Mouse (Mus musculus) heart, adult 8-10 months (tissue): ENCODE measurements around the gene Scaf4. TPM values are rescaled to one million over a fixed set of nuclear protein-coding genes. Genes with fewer than 3 reads are reported as not detected.
"Not testable (repeated sequence)": the region's sequence is repeated elsewhere in the genome, so short reads cannot be mapped to it uniquely, and the experiment has no call there.

Experiments
- DNase-seq: peaks from one replicate; pipeline ENCODE4 v3.0.0; 2022; ENCODE audit warnings: low spot score
- total RNA-seq, 4 experiments: library from RNA; stranded (reverse); gene quantifications; 2 replicates each; pipeline ENCODE4 v1.2.4; 2022

Gene Scaf4
- total RNA-seq, 4 experiments from 2014 or later, result 19.3 to 23.8 (median 20.7) TPM

DNA sequence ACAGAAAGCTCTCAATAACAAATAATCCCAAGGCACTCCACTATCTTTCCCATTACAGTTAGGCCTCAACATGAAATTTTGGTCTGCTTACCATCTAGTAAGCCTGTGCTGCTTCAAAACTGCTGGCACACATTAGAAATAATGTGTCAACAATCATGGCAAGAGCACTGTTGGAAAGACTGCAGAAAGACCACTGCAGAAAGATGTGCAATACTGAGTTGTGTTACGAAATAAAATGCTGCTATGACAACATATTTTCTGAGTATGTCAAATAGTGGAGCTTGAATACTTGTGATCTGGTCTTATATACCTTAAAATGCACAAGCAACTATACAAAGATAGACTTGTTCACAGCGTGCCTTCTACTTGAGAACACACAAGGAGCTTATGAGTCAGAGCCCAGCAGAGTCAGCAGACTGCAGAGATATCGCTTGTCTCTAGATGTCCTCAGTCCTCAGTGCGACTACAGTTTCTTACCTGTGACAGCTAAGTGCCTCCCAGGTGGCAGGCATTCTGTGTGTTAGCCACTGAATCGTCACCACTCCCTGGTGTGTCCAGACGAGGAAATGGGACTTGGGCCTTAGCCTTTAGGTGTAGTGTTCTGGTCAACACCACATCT is 45.1 kb downstream of the Scaf4 start:
- no peak for DNase-seq

DNA sequence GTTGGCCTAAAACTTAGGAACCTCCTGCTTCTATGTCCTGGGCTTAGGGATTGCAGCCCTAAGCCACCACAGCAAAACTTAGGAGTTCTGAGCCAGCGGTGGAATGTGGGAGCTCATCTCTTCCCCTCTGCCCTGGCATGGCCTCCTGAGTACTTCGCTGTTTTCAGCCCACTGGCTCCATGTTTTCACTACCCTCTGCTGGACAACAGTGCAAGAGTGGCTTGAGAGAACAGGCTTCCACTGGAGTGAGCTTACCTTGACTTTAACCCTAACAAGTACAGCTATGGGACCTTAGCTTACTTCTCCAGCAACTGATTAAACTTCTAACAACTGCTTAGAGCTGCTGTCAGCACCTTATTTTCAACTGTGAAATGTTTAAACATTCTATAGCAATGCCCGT is 49.1 kb downstream of the Scaf4 start:
- no peak for DNase-seq

DNA sequence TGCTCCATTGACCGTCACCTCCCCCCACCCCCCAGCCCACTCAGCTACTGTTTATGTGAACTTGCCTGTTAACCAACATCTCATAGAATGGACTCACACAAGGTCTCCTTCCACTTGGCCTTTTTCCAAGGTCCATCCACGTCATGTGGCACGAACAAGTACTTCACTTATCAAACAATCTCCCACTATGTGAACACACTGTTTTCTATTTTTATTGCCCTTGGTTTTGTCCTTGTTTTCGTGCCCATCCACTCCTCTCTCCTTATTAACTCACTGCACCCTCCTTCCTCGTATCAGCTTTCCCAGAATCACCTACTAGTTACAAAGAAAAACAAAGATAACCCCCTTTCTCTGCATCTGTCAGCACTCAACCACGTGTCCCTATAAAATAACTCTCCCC is 49.7 kb downstream of the Scaf4 start:
- DNase-seq, result no peak

DNA sequence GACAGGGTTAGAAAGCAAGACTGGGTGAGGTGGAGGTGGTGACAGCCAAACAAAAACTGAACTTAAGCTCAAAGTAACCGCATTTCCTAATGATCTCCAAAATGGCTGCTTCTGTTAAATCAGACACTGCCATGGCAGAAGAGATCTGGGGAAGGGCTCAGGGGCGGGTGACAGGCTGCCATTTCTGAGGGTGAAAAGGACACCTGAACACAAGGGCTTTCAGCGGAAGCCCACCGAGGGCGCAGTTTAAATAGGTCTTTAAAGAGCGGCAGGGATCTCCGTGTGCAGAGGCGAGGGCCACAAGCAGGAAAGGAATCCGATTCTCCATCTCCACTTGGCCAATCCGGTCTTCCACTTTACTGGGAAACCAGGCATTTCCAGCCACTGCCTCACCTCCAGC is 50.6 kb downstream of the Scaf4 start:
- no peak for DNase-seq

DNA sequence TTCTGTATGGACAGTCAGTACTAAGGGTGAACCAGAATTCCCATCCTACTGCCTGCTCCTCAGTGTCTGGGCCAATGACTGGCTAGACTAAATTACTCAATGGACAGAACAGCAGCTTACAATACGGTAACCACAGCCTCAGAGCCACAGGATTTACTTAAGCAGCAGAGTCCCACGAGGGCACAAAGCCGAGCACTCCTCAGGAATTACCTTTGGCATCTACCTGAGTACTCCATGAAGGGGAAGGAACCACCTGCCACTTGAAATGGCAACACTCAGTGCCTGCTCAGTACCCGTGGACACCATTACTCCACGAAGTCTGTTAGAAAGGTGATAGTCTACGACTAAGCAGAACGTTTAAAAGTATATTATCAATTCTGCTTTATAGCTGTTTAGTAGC is 53.0 kb downstream of the Scaf4 start:
- DNase-seq, result no peak

DNA sequence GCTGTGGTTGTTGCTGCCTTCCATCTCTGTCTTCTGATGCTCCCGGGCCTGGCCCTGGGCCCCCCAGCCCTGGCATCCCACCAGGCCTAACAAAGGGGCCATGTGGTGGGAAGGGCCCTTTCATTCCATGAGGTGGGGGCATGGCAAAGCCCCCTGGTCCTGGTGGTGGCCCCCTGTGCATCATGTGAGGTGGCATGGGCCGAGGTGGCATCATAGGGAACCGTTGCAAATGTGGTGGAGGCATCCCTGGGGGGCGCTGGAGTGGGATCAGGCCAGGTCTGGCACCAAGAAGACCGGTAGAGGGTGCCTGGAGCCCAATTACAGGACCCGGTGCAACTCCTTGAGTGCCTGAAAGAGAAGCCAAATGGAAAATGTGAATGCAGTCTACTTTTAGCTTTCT is 54.4 kb downstream of the Scaf4 start:
- no peak for DNase-seq

DNA sequence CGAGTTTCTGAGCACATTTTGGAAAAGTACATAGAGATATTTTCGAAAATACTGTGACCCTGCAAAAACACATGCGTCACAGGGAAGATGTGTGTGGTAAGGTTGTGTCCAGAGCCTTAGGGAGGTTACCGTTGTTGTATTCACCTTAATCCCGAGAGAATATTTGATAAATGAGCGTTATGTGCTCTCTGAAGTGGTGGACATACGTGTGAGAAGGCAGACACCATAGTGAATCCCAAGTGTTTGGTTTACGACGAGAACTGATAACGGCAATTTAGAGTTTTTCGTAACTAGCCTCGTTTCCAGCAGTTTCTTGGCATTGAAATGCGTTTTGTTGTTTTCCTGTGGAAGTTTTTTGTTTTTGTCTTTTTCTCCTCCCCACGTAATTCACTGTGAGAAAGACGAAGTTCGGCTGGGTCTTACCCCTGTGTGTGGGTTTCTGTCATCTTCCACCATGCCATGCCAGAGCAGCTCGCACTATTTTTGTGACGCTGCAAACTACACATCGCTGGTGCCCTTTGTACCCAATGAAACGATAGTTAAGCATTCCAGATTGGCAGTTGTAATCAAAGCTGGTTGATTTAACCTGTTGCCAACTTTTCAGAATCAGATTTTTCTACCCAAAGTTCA is 62.7 kb downstream of the Scaf4 start:
- DNase-seq, result no peak

DNA sequence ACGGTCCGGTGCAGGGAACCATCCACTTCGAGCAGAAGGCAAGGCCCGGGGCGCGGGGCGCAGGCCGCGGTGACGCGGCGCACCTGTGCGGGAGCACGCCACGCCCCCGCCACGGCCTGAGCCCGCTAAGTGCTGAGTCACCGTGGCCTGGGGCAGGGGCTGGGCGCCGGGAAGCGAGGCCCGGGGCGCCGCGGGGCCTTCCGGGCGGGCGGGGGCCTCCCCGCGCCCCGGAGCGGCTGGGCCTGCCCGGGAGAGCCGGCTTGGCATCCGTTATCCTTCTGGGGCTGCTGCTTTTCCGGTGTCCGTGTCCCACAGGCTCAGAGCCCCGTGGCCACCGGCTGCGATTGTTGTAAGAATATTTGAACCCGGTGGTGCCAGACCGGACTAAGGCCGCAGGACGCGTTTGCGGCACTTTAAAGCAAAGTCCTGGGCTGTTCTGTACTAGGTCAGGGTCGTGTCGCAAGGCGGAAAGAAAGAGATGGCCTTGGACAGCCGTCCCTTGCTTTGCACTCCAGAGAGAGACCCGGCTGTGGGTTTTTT is 63.3 kb downstream of the Scaf4 start:
- DNase-seq, result peak; percentile 43

DNA sequence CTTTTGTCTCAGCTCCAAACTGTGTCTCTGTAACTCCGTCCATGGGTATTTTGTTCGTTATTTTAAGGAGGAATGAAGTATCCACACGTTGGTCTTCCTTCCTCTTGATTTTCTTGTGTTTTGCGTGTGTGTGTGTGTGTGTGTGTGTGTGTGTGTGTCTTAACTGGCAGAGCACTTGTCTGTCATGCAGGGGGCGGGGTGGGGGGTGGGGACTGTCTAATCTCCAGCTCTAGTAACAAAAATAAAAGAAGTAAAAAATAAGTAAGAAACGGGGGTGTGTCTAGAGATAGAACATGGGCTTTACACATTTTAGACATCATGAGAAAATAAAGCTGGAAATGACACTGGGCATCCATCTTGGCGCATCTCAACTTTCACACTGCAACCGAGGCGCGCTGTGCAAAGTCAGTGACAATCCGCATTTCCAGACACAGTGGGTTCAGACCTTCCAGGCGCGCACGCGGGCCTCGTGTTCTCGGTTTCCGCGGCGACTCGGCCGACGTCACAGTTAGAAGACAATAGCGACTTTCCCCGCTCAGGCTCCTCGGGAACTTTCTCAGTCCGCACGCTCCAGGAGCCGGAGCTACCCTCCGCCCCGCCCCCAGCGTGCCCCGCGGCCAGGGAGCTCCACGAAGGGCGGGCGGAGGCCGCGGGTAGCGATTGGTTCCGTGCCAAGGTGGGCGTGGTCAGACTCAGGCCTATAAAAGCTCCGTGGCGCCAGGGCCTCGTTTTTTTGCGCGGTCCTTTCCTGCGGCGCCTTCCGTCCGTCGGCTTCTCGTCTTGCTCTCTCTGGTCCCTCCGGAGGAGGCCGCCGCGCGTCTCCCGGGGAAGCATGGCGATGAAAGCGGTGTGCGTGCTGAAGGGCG is 64.0 kb downstream of the Scaf4 start, which contains the start of gene Sod1:
TSS of gene Sod1 (plus strand) at position 729 of the 866 bp plus-strand sequence.
- peak; percentile 95 for DNase-seq

DNA sequence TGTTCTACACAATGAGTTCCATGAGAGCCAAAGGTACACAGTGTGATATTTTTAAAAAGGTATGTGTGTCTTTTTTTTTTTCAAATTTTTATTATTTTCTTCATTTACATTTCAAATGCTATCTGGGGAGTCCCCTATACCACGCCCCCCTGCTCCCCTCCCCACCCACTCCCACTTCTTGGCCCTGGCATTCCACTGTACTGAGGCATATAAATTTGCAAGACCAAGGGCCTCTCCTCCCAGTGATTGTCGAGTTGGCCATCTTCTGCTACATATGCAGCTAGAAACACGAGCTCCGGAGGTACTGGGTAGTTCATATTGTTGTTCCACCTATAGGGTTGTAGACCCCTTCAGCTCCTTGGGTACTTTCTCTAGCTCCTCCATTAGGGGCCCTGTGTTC is 64.9 kb downstream of the Scaf4 start:
- DNase-seq, result not testable (repeated sequence)

DNA sequence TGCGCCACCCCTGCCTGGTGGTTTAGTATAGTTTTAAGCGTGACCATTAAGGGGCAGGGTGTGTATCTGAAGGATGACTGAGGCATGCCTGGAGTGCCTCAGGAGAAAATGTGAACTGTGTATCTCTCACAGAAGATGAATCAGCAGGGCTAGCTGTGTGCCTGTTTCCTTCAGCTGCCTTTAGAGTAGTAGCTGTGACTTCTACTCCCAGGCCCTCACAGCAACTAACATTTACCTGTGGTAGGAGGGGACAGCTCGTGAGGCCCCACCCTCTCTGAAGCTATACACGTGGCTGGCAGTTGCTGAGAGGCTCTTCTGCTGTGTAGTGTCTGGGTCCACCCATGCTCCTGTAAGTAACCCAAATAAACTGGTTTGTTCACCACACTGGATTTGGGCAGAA is 66.4 kb downstream of the Scaf4 start:
- no peak for DNase-seq

DNA sequence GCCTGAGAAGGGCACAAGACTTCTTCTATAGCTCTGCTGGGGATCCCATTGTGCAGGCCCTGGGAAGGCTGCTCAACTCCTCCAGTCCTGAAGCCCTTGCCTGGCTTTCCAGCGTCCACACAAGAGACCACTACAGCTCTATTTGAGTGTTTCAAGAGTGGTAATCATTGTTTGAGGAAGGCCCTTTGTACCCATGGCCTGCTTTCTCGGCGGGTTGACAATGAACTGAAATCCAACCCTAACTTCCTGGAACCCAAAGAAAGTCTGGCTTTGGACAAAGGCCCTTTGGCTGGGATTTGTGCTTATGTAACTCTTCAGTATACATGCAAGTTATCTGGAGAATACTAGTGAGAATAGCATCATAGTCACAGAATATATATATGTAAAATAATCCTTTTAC is 66.9 kb downstream of the Scaf4 start:
- DNase-seq, result no peak

DNA sequence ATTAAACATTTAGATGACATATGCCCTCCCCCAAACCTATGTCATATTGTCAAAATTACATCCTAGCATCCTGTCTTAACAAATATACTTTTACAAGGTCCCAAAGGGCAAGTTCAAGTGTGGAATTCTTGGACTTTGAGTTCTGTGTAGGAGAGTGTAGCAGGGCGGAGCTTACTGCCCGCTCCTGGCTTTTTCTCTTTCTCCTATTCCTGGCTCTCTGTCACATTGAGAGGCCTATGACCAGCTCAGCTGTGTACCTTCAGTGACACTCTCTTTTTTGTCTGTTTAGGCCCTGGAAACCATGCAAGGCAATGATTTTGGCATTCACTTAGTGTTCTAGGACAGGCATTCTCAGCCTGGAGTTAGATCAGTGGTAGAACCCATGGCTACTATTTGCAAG is 67.9 kb downstream of the Scaf4 start:
- no peak for DNase-seq

DNA sequence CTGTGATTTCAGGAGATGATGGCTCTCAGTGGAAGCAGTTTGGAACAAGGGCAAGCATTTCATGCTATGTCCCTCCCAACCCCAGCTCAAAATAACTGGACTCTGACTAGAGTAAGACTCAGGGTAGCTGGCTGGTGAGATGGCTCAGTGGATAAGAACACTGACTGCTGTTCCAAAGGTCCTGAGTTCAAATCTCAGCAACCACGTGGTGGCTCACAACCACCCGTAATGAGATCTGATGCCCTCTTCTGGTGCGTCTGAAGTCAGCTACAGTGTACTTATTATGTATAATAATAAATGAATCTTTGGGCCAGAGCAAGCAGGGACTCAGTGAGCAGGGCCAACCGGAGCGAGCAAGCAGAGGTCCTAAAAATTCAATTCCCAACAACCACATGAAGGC is 68.4 kb downstream of the Scaf4 start:
- DNase-seq, result not testable (repeated sequence)

DNA sequence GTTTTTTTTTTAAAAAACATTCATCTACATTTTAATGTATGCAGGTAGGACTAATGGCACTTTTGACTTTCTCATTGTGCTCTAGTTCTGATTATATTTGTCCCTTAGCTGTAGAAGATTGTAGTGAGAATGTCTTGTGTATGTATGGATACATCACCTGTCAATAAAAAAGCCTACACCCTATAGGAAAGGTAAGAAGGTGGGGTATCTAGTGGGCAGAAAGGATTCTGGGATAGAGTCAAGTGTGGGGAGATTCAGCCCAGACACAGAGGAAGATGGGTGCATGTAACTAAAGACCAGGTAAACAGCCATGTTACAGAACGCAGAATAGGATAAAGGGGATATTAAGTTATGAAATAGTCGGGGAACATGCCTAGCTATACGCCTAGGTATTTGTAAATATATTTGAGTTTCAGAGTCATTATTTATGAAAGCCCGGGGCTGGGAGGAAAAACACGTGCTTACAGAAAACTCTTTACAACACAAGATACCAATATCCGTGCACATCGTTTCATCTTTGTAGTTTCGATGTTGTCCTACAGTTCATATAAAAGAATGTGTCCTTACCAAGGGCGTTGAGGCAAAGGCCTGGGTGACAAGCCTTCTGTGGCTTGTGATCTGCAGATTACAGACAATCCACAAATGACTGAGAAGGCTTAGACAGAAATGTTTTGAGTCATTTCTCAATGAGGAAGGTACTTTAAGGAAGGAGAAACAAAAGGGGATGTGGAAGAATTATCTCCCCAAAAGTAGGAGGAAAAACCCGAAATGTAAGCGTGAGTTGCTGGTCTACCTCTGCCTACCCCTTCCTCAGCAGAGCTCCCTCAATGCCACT is 69.4 kb downstream of the Scaf4 start:
- DNase-seq, result no peak

DNA sequence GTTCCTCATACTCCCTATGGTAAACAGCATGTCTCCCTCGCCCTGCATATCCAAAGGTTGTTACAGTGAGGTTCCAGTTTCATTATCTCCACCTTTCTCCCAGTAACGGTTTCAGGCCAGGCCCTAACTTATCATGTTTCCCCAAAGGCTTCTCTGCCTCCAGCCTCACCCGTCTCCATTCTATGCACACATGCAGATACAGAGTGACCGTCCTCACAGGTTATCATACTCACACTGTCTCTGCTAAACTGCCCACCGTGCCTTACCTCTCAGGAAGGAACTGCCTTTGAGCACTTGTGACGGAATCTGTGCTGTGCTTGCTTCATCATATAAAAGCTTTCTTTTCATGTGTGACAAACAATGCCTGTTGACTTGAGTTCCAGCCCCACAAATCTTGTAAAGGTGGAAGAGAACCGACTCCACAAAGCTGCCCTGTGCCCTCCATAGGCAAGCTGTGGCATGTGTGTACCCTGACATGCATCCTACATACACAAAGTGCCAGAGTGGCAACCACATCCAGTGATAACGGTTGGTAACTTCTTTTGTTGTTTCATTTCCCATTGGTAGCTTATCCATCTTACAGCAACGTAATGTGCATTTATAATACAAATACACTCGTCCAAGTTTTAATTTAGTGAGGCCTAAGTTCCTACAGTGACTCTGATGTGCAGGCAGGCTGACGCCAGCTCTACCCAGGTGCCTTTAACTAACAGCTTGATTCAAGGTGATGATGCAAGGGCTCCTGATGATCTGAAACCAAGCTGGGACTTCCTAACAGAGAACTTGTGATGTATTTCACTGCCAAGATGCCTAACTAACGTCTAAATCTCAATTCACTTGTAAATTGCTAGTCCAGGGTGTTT is 70.6 kb downstream of the Scaf4 start:
- no peak for DNase-seq

DNA sequence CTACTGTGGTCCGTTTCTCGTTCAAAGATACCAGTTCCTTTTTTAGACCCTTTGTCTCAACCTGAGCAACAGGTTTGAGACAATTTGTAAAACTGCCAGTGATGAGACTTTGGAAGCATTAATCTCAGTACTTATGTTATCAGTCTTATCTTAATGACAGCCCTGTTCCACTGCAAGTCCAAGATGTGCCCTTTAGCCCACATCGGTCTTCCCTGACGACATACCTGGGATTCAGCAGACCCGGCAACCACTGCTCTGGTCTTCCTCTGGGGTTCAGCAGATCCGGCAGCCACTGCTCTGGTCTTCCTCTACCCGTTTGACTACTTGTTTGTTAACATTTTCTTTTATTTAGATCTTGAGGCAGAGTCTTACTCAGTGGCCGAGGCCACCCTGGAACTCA is 72.5 kb downstream of the Scaf4 start:
- no peak for DNase-seq

DNA sequence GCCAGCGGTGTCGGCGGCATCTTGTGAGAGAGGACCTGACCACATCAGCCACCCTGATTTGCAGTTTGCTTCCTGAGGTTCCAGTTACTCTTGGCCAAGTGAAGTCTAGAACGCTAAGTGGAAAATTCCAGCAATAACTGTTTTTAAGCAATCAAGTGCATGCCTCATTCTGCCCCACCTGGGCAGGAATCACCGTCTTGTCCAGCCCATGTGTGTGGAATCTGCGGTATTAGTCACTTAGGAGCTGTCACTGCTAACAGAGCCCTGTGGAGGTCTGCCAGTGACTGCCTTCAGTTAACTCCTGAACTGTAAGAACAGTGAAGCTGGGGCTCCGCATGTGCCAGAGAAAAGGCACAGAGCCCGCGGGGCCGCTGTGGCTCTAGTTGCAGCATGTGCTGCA is 73.6 kb downstream of the Scaf4 start:
- DNase-seq, result no peak

DNA sequence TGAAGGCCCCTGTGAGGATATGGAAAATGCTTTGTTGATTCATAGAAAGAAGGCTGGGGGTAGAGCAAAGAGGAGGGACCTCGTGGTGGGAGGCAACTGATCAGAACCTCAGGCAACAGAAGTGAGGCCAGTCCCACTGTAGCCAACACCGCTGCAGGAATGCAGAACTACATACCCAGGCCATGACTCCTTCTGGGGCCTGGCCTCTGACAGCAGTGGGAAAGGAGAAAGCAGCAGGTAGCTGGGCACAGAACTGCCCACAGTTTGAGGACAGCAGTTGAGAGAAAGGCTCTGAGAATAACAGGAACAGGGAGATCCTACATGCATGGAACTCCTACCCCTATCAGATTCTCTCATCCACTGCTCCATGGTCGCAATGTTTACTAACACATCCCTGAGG is 75.3 kb downstream of the Scaf4 start:
- DNase-seq, result no peak

DNA sequence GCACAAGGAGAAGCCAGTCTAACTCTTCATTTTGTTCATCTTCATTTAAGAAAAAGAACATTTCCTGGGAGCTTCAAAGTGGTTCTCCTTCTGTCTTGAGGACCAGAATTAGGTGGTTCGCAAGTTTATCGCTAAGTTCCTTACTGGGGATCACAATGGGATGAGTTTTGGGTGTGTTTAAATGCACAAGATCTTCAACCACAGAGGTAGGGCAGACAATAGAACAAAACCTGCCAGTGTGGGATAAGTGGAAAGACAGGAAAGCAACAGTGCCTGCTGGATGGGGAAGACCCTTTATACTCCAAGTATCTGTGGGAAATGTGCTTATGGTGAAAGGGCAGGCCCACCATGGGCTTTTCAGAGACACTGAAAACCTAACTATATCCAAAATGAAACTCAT is 79.4 kb downstream of the Scaf4 start:
- no peak for DNase-seq
